Mouse (Mus musculus) urinary bladder, postnatal 14 days (tissue): ENCODE measurements around the gene Pla2g12a.

Experiments used
- DNase-seq: peaks from one replicate; pipeline ENCODE4 v3.0.0; 2021; ENCODE audit warnings: low spot score

The Pla2g12a gene

DNA sequence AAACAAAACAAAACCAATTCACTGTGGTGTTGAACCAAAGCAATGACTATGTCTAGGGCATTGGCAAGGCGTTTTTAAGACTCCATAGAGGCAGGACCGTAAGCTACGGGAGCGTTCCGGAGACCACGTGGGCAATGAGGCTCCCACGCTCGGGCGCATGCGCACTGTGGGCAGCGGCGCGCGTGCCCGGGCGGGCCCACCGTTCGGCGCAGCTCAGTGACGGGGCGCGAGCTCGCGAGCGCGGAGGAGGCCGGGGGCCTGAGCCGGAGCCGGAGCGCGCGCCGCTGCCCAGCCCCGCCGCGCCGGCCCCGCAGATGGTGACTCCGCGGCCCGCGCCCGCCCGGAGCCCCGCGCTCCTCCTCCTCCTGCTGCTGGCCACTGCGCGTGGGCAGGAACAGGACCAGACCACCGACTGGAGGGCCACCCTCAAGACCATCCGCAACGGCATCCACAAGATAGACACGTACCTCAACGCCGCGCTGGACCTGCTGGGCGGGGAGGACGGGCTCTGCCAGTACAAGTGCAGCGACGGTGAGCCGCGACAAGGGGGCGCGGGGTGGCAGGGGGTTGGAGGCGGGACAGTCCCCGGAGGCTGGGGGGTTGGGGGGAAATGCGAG, at the start of gene Pla2g12a:
Pla2g12a (plus strand) TSS at position 202 of the 617 bp plus-strand sequence.
- peak; percentile 90 for DNase-seq

DNA sequence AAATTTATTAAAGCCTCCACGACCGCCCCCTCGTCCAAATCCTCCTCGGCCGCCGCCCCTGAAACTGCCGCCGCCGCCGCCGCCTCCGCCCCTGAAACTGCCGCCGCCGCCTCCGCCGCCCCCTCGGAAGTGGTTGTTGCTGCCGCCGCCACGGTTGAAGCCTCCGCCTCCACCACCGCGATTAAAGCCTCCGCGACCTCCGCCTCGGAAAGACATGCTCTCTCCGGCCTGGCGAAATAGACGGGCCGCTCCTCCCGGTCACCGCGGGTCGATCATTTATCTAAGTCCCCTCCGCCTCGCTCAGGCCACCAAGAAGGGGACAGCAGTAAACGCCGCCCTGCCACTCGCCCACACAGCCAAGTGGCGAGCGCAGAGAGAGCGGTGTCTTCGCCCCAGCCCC, 47.8 kb upstream of the Pla2g12a start:
- peak; percentile 22 for DNase-seq

DNA sequence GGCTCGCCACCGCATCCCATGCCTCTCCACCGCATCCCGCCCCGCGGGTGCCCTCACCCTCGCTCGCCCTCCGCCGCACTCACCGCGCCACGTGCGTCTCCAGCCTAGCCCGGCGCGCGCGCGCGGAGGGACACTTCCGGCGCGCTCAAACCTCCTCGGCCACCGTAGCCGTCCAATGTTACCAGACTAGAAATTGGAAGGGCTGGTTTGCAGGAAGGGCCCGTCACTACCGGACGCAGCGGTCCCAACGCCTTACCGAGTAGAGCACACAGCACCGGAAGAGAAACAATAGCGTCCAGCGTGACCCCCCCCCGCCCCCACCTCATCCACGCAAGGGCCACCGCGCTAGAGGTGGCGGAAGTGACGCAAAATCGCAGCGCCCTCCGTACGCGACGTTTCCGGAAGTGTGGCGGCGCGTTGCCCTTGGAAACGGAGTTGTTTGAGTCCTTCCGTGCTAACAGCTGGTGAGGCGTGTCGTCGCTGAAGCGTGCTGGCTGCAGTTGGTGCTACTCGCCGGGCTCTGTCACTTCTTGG, 47.3 kb upstream of the Pla2g12a start, which contains the start of gene Gar1:
Gar1 (minus strand) TSS at position 362 of the 534 bp plus-strand sequence.
- peak; percentile 96 for DNase-seq

DNA sequence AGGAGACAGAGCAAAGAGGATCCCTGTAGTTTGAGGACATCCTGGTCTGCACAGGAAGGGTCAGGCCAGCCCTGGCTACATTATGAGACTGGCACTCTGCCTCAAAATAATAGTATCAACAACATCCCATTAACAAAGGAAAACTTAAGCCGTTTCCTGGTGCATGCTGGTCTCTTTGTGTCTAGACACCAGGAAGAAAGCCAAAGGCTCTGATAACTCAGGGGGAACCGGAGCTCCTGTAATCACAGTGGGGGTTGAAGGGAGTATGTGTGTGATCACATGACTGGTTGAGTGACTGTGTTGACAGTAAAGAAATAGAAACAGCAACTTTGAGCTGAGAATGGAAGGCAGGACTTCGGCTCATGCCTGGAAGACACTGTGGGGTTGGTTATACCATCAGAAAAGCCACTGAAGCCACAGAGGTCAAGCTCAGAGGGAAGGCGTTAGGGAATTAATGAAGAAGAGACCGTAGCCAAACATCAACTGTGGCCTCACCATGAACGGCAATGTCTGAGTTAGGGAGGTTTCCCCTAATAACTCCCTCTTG, 42.9 kb upstream of the Pla2g12a start, which contains the start of gene Cfi:
Cfi (plus strand) TSS at position 497 of the 547 bp plus-strand sequence.
- no peak for DNase-seq

DNA sequence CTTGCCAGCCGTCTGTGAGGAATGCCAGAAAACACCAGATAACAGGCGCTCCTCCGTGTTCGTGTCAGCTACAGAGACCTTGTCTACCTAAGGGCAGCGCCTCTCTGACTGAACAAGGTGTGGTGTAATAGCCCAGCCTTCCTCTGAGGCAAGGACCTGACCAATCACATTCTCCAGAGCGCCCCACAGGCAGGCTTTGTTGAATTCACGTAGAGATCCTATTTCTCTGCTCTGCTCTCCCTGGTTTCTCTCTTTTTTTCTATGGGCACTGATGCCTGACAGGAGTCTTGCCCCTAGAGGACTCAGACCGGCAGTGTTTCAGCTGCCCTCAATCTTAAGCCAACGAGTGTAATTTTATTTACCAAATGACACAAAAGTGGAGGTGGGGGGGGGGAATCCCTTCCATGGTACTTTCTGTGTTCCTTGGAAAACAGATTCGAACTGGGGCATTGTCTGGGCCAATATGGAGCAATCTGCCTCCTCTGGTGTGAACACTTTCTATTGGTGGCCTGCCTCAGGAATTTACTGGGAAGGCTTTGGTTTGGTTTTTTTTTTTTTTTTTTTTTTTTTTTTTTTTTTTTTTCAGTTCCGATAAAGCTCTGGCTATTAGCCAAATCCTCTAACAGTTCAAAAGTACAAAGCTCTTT, 42.2 kb upstream of the Pla2g12a start:
- DNase-seq = peak; percentile 22

DNA sequence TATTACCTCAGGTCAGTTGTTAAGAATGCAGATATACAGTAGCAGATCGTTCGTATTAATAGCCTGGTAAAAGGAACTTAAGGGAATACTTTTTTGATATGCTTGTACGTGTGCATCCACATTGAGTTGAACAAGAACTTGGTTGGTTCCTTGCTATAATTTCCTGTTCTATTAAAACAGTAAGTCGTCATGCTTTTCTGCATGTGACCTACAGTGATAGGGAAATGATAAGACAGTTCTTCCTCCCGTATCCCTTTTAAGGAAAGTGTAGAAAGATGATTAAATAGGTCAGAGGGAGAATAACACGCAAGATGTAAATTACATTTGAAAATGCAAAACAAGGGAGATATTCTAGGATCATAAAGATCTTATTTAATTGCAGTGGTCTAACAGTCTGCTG, 41.4 kb upstream of the Pla2g12a start:
- DNase-seq = no peak

DNA sequence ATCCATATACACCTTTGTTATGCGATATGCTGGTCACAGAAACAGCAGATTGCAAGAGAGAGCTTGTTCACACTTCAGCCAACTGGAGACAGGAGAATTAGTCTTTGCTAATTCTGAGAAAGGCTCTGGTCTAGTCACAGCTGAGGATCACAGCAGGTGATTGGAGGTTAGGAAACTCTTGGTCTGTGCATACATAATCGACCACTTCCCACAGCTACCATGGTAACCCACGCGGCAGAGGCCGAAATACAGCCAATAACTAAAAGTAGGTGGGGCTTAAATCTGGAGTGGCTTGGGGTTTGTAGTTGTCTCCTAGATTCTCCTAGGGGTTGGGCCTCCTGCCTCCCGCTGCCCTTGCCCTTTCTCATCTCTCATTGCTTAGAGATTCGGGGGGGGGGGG, 40.4 kb upstream of the Pla2g12a start:
- no peak for DNase-seq

DNA sequence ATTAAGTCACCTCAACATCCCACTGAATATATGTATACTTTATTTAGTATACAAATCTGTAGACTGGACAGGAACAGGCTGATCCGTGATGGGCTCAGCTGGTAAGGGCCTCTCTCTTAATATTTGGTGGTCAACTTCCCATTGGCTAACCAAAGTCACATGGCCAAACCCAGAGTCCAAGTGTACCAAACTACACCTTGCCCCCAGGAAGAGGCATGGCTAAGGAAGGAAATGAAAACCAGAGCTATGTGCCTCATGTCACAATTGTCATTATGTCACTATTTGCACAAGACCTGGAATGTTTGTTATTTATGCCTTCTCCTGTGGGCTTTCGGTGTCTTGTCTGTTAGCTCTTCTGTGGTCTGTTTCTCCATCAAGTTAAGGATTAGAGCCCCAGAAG, 32.5 kb upstream of the Pla2g12a start:
- DNase-seq = no peak

DNA sequence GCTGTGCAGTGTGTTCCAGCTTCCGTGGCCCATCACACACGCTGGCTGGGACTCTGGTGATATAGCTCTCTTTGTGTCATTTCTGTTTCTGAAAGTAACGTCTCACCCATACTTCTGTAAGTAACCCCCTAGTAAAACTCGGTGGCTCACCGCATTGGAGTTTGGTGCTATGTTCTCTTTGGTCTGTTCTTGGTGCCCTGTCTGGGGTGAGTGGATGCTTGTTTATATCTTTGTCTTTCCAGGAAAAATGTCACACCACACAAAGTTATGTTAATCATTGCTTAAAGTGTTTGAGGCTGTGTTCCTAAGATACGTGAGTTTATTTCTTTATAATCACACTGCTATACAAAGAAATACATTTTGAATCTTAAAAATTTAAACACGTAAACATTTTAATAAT, 31.6 kb upstream of the Pla2g12a start:
- no peak for DNase-seq

DNA sequence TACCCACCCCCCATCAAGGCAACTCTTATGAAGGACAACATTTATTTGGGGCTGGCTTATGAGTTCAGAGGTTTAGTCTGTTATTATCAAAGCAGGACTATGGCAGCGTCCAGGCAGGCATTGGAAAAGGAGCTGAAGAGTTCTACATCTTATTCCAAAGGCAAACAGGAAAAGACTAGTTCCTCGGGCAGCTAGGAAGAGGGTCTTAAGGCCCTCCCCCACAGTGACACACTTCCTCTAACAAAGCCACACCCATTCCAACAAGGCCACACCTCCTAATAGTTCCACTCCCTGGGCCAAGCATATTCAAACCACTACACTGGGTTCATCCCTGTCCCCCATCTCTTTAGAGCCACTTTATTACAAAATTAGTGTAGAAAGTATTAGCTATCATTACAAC, 15.8 kb upstream of the Pla2g12a start:
- no peak for DNase-seq

DNA sequence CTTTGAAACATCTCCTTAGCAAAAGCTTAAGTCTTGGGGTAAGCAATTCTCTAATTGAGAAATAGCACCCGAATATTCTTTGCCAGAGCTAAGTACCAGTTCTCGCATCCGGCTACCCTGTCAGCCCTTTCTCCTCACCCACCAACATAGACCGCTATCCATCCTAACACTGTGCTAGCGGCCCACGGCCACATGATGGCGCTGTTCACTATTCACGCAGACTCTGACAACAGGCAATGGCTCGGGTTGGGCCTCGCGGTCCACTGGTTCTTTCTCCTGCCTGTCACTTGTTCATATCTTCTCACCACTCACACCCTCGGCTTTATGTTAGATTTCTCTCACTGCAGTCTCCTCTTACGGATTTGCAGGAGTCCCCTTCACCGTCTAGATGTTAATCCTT, 14.7 kb upstream of the Pla2g12a start:
- DNase-seq = peak; percentile 47

DNA sequence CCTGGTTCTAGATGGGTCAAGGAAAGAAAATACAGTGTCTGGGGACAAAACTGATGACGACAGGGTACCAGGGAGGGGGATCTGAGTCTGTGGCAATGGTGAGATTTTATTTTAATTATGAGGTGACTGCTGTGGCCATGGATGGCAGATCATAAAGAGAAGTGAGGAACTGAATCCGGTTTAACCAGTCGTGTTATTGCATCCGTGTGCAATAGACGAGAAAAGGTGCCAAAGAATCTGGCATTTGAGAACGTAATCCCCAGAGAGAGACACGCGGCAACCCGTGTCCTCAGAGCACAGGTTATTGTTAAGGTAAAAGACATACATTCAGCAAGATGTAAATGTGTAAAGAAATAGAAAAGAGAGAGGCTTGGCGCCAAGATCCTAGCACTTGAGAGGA, 1.1 kb upstream of the Pla2g12a start:
- no peak for DNase-seq

DNA sequence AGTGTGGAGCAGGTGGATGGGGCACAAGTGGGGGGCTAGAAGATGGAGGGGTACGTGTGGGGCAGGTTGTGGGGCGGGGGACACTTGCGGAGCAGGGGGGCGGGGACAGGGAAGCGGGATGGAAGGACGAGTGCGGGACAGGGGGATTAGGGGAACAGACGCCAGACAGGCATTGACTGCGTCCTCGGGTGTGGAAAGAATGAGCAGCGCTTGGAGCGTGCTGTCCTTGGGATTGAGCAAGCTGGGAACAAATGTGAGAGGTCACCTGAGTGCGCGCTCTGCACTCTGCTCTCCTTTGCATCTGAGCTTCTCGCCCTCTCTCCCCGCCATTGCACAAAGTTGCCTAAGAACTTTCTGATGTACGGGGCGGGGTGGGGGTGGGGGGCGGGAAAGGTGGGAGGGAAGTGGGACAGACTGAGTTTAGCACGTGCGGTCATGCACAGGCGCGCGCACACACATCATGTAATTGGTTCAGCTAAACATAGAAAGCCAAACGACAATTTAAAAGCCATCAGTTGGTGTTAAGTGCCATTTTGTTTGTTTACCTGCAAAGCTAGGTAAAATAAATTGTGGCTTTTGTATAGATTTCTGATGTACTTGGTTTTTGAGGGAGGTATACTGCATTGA, 838 bp downstream of the Pla2g12a start:
- DNase-seq = peak; percentile 26

DNA sequence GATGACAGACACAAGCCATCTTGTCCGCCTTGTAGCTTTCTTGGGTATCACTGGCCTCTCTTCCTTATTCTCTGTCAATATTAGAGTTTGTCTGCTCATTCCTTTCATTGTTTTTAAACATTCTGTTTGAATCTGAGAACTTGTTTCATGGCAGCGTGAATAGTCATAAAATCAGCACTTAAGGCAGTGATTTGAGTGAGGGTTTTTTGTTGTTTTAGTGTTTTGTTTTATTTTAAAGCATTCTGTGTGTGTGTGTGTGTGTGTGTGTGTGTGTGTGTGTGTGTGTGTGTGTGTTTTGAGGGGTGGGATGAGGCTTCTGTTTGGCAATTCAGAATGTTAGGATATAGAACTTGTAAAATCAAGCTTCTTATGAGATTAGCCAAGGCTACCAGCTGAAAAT, 1.5 kb downstream of the Pla2g12a start:
- no peak for DNase-seq

DNA sequence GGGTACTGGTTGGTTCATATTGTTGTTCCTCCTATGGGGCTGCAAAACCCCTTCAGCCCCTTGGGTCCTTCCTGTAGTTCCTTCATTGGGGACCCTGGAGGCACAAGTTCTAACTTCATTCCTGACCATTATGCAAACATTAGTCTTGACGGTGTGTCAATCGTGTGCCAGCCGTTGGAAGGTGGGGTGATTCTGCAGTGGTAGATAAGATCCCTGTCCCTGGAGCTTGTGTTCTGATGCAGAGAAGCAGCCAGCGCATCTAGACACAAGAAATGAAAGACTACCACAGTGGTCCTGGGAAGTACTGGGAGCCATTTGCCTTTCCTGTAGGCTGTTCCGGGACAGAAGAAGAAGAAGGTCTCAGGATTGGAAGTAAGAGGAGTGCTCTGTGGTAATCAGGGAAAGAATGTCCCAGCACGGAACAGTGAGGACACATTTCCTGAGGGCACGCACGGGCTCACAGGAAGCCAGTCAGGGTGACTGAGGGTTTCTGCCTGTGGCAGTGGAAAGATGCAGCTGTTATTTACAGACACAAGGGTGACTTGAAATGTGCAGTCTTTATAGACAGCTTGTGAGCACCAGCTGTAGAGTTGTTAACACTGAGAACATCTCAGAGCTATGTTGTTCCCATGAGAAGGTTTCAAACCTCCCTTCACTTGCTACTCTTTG, 2.7 kb downstream of the Pla2g12a start:
- DNase-seq = no peak

DNA sequence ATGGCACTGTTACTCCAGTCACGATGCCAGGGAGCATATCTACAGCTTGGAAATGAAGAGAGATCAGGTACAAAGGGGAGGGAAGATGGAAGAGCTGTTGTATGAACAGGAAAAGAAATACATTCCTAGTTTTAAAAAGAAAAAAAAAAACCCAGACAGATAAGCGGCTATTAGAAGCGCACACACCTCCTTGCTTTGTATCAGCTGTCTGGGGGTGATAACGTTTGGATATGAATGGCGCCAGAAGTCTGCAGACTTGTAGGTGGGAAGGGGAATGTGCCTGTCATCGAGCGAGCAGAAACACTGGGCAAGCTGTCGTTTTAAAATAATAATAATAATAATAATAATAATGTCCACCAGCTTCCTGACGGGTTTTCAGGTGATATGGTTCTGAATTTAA, 7.2 kb downstream of the Pla2g12a start:
- DNase-seq = no peak

DNA sequence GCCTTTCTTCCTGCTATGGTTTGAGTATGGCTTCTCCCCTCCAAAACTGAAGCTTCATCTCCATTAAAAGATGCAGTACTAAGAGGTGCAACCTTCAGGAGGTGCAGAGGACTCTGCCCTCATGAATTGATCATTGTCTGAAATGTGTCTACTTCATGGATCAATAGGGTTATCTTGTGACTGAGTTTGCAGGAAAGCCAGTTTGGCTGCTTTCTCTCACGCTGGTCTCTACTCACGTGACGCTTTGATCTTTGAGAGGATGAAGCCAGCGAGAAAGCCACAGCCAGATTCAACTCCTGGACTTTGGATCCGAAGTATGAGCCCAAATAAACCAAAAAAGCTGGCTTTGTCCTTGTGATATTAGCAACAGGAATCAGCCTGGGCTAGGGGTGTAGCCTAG, 8.0 kb downstream of the Pla2g12a start:
- DNase-seq = no peak

DNA sequence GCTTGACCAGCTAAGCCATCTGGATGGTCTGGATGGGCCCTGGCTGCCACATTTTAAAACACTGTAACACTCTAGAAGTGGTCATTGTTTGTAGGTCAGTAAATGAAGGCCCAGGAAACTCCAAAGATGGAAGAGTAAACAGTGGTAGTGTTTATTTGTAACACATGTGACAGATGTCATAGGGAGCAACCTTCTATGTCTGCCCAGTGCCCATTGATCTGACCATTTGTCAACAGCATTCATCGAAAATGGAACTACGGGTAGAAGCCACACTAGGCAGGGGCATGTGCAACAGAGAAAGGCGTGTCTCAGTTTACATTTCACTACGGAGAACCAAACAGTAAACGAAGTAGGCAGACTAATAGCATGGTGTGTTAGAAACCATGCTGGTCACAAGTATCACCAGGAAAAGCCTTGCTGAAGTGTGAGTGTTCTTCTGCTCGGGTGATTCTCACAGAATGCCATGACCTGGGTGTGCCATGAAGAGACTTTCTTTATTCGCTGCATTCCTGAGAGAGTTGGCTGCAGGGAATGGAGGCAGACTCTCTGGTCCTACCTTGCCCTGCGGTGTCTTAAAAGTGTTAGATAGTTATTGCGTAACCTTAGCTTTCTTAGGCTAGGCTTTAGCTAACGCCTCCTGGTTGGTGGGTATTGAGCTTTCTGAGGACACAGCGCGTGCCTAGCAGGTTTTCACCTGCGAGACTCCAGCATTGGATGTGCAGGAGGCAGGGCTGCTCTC, 9.5 kb downstream of the Pla2g12a start:
- DNase-seq = no peak

DNA sequence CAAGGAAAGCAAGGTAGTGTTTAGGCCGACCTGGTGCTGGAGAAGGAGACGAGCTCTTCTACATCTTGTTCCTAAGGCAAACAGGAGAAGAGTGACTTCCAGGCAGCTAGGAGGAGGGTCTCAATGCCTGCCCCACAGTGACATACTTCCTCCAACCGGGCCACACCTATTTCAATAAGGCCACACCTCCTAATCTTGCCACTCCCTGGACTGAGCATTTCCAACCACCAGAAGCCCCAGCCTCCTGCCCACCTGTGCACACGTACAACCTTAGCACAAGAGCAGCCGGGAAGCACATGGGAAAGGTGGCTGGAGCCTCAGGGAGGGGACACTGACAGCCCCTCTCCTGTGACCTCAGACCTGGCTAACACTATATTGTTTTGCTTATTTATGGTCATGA, 13.6 kb downstream of the Pla2g12a start:
- DNase-seq = no peak

DNA sequence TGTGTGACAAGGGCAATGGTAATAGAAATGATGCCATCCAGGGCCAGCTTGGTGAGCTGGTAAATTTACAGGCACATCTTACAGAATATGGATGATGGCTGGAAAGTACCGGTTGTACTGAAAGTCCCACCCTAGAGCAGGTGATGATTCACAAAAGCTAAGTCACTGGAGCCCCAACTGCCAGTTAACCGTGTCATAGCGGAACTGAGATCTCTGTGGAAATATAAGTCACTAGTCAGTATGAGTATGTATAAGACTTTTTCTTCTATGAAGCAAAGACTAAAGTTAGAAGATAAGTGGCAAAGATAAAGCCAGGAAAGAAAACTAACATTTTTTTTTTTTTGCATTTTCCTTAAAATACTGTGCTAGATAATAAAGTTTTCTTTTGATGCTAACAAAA, 14.7 kb downstream of the Pla2g12a start:
- no peak for DNase-seq

DNA sequence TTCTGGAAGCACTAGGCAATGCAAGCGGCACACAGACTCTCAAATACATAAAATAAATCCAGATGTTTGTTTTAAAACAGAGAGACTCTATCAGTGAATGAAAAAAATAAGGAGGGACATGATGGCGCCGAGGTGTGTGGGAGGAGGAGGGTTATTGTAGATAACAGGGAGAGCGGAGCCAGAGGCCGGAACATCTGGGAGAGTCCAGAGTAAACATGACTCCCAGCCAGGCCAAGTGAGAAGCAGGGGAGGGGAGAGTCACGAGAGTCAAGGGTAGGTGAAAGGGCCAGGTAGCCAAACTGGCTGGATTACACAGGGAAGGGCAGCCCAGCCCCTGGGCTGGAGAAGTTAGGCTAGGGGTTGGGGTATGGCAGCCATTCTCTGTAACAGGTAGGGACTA, 18.2 kb downstream of the Pla2g12a start:
- no peak for DNase-seq

DNA sequence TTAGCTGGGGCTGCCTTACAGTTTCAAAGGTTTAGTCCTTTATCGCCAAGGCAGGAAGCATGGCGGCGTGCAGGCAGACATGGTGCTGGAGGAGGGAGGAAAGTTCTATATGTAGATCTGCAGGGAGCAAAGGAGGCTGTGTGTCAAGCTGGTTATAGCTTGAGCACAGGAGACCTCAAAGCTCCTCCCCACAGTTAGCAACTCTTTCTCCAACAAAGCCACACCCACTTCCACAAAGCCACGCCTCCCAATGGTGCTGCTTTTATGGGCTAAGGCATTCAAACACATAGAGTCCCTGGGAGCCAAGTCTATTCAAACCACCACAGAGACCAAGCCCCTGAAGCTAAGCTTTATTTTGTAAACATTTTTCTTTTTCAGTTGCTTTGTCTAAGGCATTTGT, 20.5 kb downstream of the Pla2g12a start:
- no peak for DNase-seq
